Mouse (Mus musculus) G1E (cell line): ENCODE data around the gene Ispd.

Source experiments
- CTCF ChIP-seq: IDR thresholded peaks from 2 replicates; pipeline ENCODE4 v1.5.1; 2012; ENCODE audit warnings: low read depth, low read length, inconsistent platforms, mixed read lengths
- GATA1 ChIP-seq: IDR thresholded peaks from 2 replicates; pipeline ENCODE4 v1.6.1; 2012; ENCODE audit warnings: borderline replicate concordance, low read length, inconsistent platforms, mixed read lengths
- GATA2 ChIP-seq: IDR thresholded peaks from 2 replicates; pipeline ENCODE4 v1.6.1; 2012; ENCODE audit warnings: low read depth, low read length, inconsistent platforms, borderline replicate concordance
- POLR2AphosphoS5 ChIP-seq: IDR thresholded peaks from 2 replicates; pipeline ENCODE4 v1.6.1; 2012; ENCODE audit warnings: low read depth, low read length, inconsistent platforms; ENCODE audit not compliant: insufficient replicate concordance
- TAL1 ChIP-seq: conservative IDR thresholded peaks from 2 replicates; pipeline ENCODE4 v1.6.1; 2012; ENCODE audit warnings: low read depth, low read length, inconsistent platforms, mixed read lengths

GRCm38 (mm10) chr12:36584828-36585227 lies 203.6 kb downstream of the Ispd start:
- TF ChIP-seq CTCF (no peak), GATA1 (no peak), TAL1 (no peak), GATA2 (no peak), POLR2AphosphoS5 (no peak)
